Comparison of ENCODE assay signal across 9 mouse cellular contexts in genomic region chr1:45766123-45766522, GRCm38 (mm10). TPM values are rescaled to one million over a fixed set of nuclear protein-coding genes. Genes with fewer than 3 reads are reported as not detected.
A peak's percentile ranks its signal among the peaks of the same experiment; 100 is the strongest.
DNase-seq lines count a peak whose midpoint lies in the region; ATAC-seq and TF ChIP-seq lines count a peak whose summit lies in the region.
"Had no signal": no experiment of that assay in that cellular context is flagged by ENCODE, and none has a peak within 500 bp of the region (broad histone marks: within the 10 kb centered on the region; RNA-seq: fewer than 3 reads in every experiment).

No protein-coding gene starts in this region.

- H3K9me3 ChIP-seq in ES-Bruce4 (replicated peaks; ENCODE audit: control insufficient read depth, insufficient read depth, low read length, poor library complexity, severe bottlenecking), result no peaks in the 10 kb centered on the region
- H3K9me3 ChIP-seq: neural tube, embryonic 12.5 days had no signal

- peak; percentile 64 to 67 for DNase-seq in B cell, adult 2 months
- peak; percentile 21 for DNase-seq in cerebellum, adult 11-12 months
- DNase-seq in kidney, adult 9 months, result peak; percentile 30
- DNase-seq in lung, adult 18-20 months, result peak; percentile 54 to 71
- peak; percentile 79 for DNase-seq in retina, postnatal 1 day

- no peak for TF ChIP-seq POLR2A in ES-Bruce4 (IDR thresholded peaks at IDR 0.05; ENCODE audit: insufficient read depth, low read length)

- no peaks in the 10 kb centered on the region for H3K36me3 ChIP-seq in ES-Bruce4 (ENCODE audit: control insufficient read depth, insufficient read depth, low read length, poor library complexity, severe bottlenecking)
- H3K36me3 ChIP-seq: neural tube, embryonic 12.5 days had no signal

- no peak overlapping the region for H3K9ac ChIP-seq in ES-Bruce4 (ENCODE audit: low read depth, poor library complexity, severe bottlenecking)
- H3K9ac ChIP-seq: neural tube, embryonic 12.5 days had no signal

- H3K4me3 ChIP-seq in ES-Bruce4 (ENCODE audit: low read depth, low read length), result no peak overlapping the region
- H3K4me3 ChIP-seq: neural tube, embryonic 12.5 days had no signal

- no peaks in the 10 kb centered on the region for H3K27me3 ChIP-seq in ES-Bruce4 (ENCODE audit: control insufficient read depth, insufficient read depth, low read length, poor library complexity, severe bottlenecking)
- H3K27me3 ChIP-seq: neural tube, embryonic 12.5 days had no signal

- TF ChIP-seq EP300 in ES-Bruce4 (IDR thresholded peaks at IDR 0.05; ENCODE audit: insufficient read depth, low read depth, low read length), result no peak

- peak; percentile 79 for ATAC-seq in frontal cortex, adult (ENCODE audit: low TSS enrichment)
- ATAC-seq in erythroblast, adult 5-6 weeks (replicated peaks; ENCODE audit: low FRiP score, poor library complexity, severe bottlenecking), result no peak; the same call in 1 of the 2 replicates

- no peak overlapping the region for H3K27ac ChIP-seq in ES-Bruce4 (ENCODE audit: insufficient read depth, low read length)
- H3K27ac ChIP-seq: neural tube, embryonic 12.5 days had no signal

- H3K4me1 ChIP-seq in ES-Bruce4 (ENCODE audit: control insufficient read depth, insufficient read depth, low read length), result no peaks in the 10 kb centered on the region
- H3K4me1 ChIP-seq: neural tube, embryonic 12.5 days had no signal

- TF ChIP-seq CTCF in ES-Bruce4 (IDR thresholded peaks at IDR 0.05; ENCODE audit: low read depth, low read length), result peak; percentile 13

RNA-seq across cellular contexts. Expression of gene Wdr75, which starts 28.8 kb away (rescaled TPM):
- 169 and 181 TPM in 2 replicates for polyA plus RNA-seq in ES-Bruce4 (2011; ENCODE audit: insufficient read depth, insufficient read length, low read depth, missing spikeins)
- total RNA-seq in erythroblast, adult 5-6 weeks (2015; ENCODE audit: low replicate concordance), result 19.4 and 25.2 TPM in 2 replicates
- 12.8 and 16.9 TPM in 2 replicates for total RNA-seq in erythroblast, adult 5-6 weeks (2017; ENCODE audit: low replicate concordance)

Comparison
In these comparisons a context has a peak if more than half of its experiments do, and no peak if none do; other contexts are left out.
1. DNase-seq: peak in every context shown above with its lines; median percentile 79 in retina, postnatal 1 day; 66 in B cell, adult 2 months; 62 in lung, adult 18-20 months; 30 in kidney, adult 9 months; 21 in cerebellum, adult 11-12 months.